ENCODE assay signal across 8 mouse cellular contexts in the genomic region with DNA sequence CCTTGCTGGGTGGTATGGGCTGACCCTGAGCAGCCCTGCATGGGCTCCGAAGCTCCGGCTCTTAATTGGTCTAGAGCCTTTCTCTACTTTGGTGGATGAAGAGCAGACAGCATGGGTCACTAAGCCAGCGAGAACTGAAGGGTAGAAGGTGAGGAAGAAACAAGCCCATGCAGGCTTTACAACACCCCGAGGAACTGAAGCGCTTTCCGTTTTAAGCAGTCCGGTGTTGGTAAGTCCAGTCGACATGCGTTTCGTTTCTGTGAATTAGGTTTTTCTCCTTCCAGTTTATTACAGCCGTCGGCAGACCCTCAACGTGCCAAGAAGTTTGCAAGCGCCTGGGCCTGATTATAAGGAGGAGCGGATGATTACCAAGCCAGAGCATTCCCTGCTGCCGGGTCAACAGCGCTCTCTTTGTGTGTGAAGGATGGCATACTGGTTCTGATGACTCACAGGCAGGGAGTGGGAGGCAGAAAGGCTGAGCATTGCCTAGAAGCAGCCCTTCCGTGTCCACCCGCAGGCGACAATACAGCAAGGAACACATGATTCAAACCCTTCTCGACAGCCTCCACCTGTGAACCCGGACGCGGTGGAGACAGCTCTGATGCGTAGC. TPM values are rescaled to one million over a fixed set of nuclear protein-coding genes. Genes with fewer than 3 reads are reported as not detected.
A peak's percentile ranks its signal among the peaks of the same experiment; 100 is the strongest.
DNase-seq lines count a peak whose midpoint lies in the region; ATAC-seq and TF ChIP-seq lines count a peak whose summit lies in the region.
"Had no signal": no experiment of that assay in that cellular context is flagged by ENCODE, and none has a peak within 500 bp of the region (broad histone marks: within the 10 kb centered on the region; RNA-seq: fewer than 3 reads in every experiment).

No protein-coding gene starts in this region.

- DNase-seq in ovary, adult 18-20 months (ENCODE audit: low spot score) = peak; percentile 29
- no peak for DNase-seq in ovary, postnatal 10 days (ENCODE audit: low spot score)
- peak; percentile 27 to 44 for DNase-seq in frontal cortex, postnatal 10 days (ENCODE audit: low spot score in 2 of 2)
- peak; percentile 64 for DNase-seq in left cerebral cortex, adult 2 months (ENCODE audit: extremely low spot score in 1 of 2, low spot score in 2 of 2)
- DNase-seq in ovary, postnatal 36 days (ENCODE audit: low spot score) = peak; percentile 24
- no peak for DNase-seq in cerebellum, adult 8-10 months
- DNase-seq: liver, embryonic 13.5 days had no signal

- H3K9ac ChIP-seq in liver, embryonic 12.5 days = no peak overlapping the region
- H3K9ac ChIP-seq: liver, embryonic 13.5 days had no signal

- no peak for ATAC-seq in liver, embryonic 12.5 days

- peak overlapping the region; percentile 23 for H3K4me3 ChIP-seq in left cerebral cortex, adult 2 months
- no peak overlapping the region for H3K4me3 ChIP-seq in liver, embryonic 12.5 days
- H3K4me3 ChIP-seq: liver, embryonic 13.5 days had no signal

- H3K27ac ChIP-seq in left cerebral cortex, adult 2 months = 0 out of 2 replicates have a peak overlapping the region, but pooled peaks have one; percentile 36
- H3K27ac ChIP-seq in liver, embryonic 12.5 days = no peak overlapping the region
- H3K27ac ChIP-seq: liver, embryonic 13.5 days had no signal

- H3K36me3 ChIP-seq in liver, embryonic 12.5 days = no peaks in the 10 kb centered on the region
- H3K36me3 ChIP-seq: liver, embryonic 13.5 days had no signal

- no peaks in the 10 kb centered on the region for H3K9me3 ChIP-seq in liver, embryonic 12.5 days (replicated peaks)
- H3K9me3 ChIP-seq: liver, embryonic 13.5 days had no signal

- intact Hi-C loops in left cerebral cortex, adult 2 months (cut with DNase I) = loop anchor here (2.0 kb wide), 1 partner anchor 35 kb away; no protein-coding TSS in a partner anchor

- H3K4me1 ChIP-seq in liver, embryonic 12.5 days = peaks cover 17% of the 10 kb centered on the region

- H3K4me2 ChIP-seq in liver, embryonic 12.5 days = no peak overlapping the region
- H3K4me2 ChIP-seq: liver, embryonic 13.5 days had no signal

- no peak for TF ChIP-seq CTCF in left cerebral cortex, adult 2 months (IDR thresholded peaks at IDR 0.05)

- WGBS in liver, embryonic 12.5 days (ENCODE audit: insufficient replicate concordance) = 80% methylated on average over 25 of the region's 25 CpGs

- H3K27me3 ChIP-seq in liver, embryonic 12.5 days (replicated peaks) = no peaks in the 10 kb centered on the region
- H3K27me3 ChIP-seq: liver, embryonic 13.5 days had no signal

RNA-seq across cellular contexts. Expression of a gene that starts 40.3 kb away (rescaled TPM):
- 10 to 100 TPM; 40.6 to 44.1 TPM for total RNA-seq in left cerebral cortex, adult 2 months (2021)
- 32.5 and 37.1 TPM in 2 replicates for polyA plus RNA-seq in liver, embryonic 12.5 days (2016; fragmentation: Nextera tagmentation; extraction: Ambion mirVana)

RNA-seq across cellular contexts. Expression of a gene that starts 40.4 kb away (rescaled TPM):
- 100 to 1,000 TPM; 125 to 128 TPM for total RNA-seq in left cerebral cortex, adult 2 months (2021)
- polyA plus RNA-seq in liver, embryonic 12.5 days (2016; fragmentation: Nextera tagmentation; extraction: Ambion mirVana) = 682 and 741 TPM in 2 replicates

Comparison
In these comparisons a context has a peak if more than half of its experiments do, and no peak if none do; other contexts are left out.
1. DNase-seq: peak in ovary, adult 18-20 months (single experiment), frontal cortex, postnatal 10 days (2 of 2), left cerebral cortex, adult 2 months (2 of 2) and ovary, postnatal 36 days (single experiment); none in ovary, postnatal 10 days (single experiment) and cerebellum, adult 8-10 months (single experiment).